Comparison of ENCODE assay signal across 25 mouse cellular contexts in genomic region chr6:28669251-28669650, GRCm38 (mm10).
DNase-seq lines count a peak whose midpoint lies in the region.
"Had no signal": no experiment of that assay in that cellular context is flagged by ENCODE, and none has a peak within 500 bp of the region (broad histone marks: within the 10 kb centered on the region; RNA-seq: fewer than 3 reads in every experiment).

No protein-coding gene starts in this region.

- H3K27ac ChIP-seq in forebrain, embryonic 10.5 days = no peak overlapping the region
- H3K27ac ChIP-seq: embryonic facial prominence, embryonic 13.5 days; embryonic facial prominence, embryonic 15.5 days; forebrain, embryonic 13.5 days; forebrain, embryonic 15.5 days had no signal

- H3K9me3 ChIP-seq in forebrain, embryonic 10.5 days = no peaks in the 10 kb centered on the region
- H3K9me3 ChIP-seq: embryonic facial prominence, embryonic 13.5 days; embryonic facial prominence, embryonic 15.5 days; forebrain, embryonic 13.5 days; forebrain, embryonic 15.5 days; G1E had no signal

- DNase-seq in heart, adult 11 months = peak; percentile 67
- DNase-seq in heart, adult 8-10 months (ENCODE audit: low spot score) = no peak
- peak; percentile 23 for DNase-seq in right cerebral cortex, adult 18-20 months
- no peak for DNase-seq in right cerebral cortex, postnatal 4 days
- DNase-seq in brain, adult 2 months (ENCODE audit: low read depth, low spot score) = peak; percentile 63
- DNase-seq in telencephalon, adult 2 months (ENCODE audit: low read depth, low spot score) = peak; percentile 39
- DNase-seq in forebrain, embryonic 10.5 days (ENCODE audit: extremely low spot score, low spot score) = no peak
- DNase-seq in kidney, adult 11 months = no peak
- DNase-seq: adrenal gland, adult 8-10 months; adrenal gland, postnatal 36 days; cerebellum, adult 11 months; cerebellum, adult 18-20 months; cerebellum, adult 8-10 months; cerebellum, adult 9-11 months; cerebellum, postnatal 14 days; cerebellum, postnatal 36 days; embryo, embryonic 11 days; forebrain, postnatal 0 days had no signal

- no peaks in the 10 kb centered on the region for H3K27me3 ChIP-seq in forebrain, embryonic 10.5 days (ENCODE audit: poor library complexity, severe bottlenecking)
- H3K27me3 ChIP-seq: embryonic facial prominence, embryonic 13.5 days; embryonic facial prominence, embryonic 15.5 days; forebrain, embryonic 13.5 days; forebrain, embryonic 15.5 days; Patski had no signal

- no peaks in the 10 kb centered on the region; the same call in 1 of the 2 replicates for H3K4me1 ChIP-seq in forebrain, embryonic 10.5 days
- H3K4me1 ChIP-seq: embryonic facial prominence, embryonic 15.5 days had no signal

- no peak overlapping the region for H3K4me3 ChIP-seq in forebrain, embryonic 10.5 days
- H3K4me3 ChIP-seq: embryonic facial prominence, embryonic 13.5 days; embryonic facial prominence, embryonic 15.5 days; erythroblast, embryonic 14.5 days; forebrain, embryonic 13.5 days; forebrain, embryonic 15.5 days had no signal

- peaks cover 22% of the 10 kb centered on the region for H3K36me3 ChIP-seq in forebrain, embryonic 10.5 days (replicated peaks)
- H3K36me3 ChIP-seq: forebrain, embryonic 15.5 days had no signal

- 96% methylated on average over 5 of the region's 5 CpGs for WGBS in forebrain, embryonic 10.5 days

Comparison
In these comparisons a context has a peak if more than half of its experiments do, and no peak if none do; other contexts are left out.
1. DNase-seq: peak in heart, adult 11 months (single experiment), right cerebral cortex, adult 18-20 months (single experiment), brain, adult 2 months (single experiment) and telencephalon, adult 2 months (single experiment); none in heart, adult 8-10 months (single experiment), right cerebral cortex, postnatal 4 days (single experiment), forebrain, embryonic 10.5 days (single experiment) and kidney, adult 11 months (single experiment).